Mouse (Mus musculus): Measurements from ENCODE around the gene 9430038I01Rik.

DNA sequence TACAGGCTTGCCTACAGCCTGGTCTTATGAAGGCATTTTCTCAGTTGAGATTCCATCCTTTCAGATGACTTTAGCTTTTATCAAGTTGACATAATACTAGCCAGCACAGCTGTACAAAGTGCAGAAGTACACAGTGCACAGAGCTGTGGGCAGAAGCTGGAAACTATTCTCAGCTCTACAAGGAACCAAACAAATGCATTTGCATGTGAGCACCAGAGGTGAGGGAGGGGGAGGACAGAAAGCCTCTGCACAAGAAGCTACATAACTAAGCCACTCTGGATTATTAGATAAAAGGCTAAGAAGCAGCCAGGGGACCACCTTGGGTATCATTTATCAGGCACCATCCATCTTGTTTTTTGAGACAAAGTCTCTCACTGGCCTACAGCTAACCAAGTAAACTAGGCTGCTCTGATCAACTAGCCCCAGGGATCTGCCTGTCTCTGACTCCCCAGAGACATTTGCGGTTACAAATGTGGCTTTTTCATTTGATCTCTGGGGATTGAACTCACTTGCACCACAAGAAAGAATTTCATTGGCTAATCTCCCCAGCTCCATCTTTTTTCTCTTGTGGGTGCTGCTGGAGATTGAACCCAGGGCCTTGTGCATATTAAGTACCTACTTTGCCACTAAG lies 3.0 kb downstream of the 9430038I01Rik start:
- TF ChIP-seq POLR2A (IDR thresholded peaks at IDR 0.05; ENCODE audit: low read depth, low read length) (no peak), CHD1 (IDR thresholded peaks at IDR 0.05; ENCODE audit: low read depth, low read length) (no peak), CTCF (conservative IDR thresholded peaks at IDR 0.05 in 1 of 2, IDR thresholded peaks at IDR 0.05 in 1 of 2; ENCODE audit: low read depth in 2 of 2, low read length in 2 of 2) (no peak), TCF12 (IDR thresholded peaks at IDR 0.05; ENCODE audit: low read depth, low read length) (peak; percentile 38; the same call in 1 of the 2 replicates)

Measured in CH12.LX (cell line).